Mouse (Mus musculus): ENCODE results near the gene Cend1. TPM values are rescaled to one million over a fixed set of nuclear protein-coding genes. Genes with fewer than 3 reads are reported as not detected.

Cend1 gene
- polyA plus RNA-seq, 1 experiment from 2014 or later = 21.3 TPM

GRCm38 (mm10) chr7:141430585-141431240, 1.4 kb upstream of the Cend1 start:
- H3K4me3 ChIP-seq (ENCODE audit: low read depth, low read length) = no peak overlapping the region
- no peak overlapping the region for H3K4me2 ChIP-seq (ENCODE audit: low read length)
- peaks cover 48% of the 10 kb centered on the region for H3K36me3 ChIP-seq (ENCODE audit: control insufficient read depth, insufficient read depth, low read length)
- no peaks in the 10 kb centered on the region for H3K9me3 ChIP-seq (replicated peaks; ENCODE audit: control insufficient read depth, low read length)
- H3K4me1 ChIP-seq (ENCODE audit: control insufficient read depth, insufficient read depth, low read length) = peaks cover 17% of the 10 kb centered on the region
- H3K27ac ChIP-seq (ENCODE audit: low read depth, low read length) = no peak overlapping the region
- no peak overlapping the region for H3K9ac ChIP-seq (ENCODE audit: low read length)
- no peak for DNase-seq (ENCODE audit: low spot score)
- ATAC-seq = no peak
- WGBS = 95% methylated on average over 9 of the region's 9 CpGs
- no peaks in the 10 kb centered on the region for H3K27me3 ChIP-seq (replicated peaks; ENCODE audit: control insufficient read depth, insufficient read depth, low read length)

- Histone ChIP-seq H3K9me3 (replicated peaks; ENCODE audit: control insufficient read depth, low read length) (no peaks in the 10 kb centered on the region), H3K4me3 (ENCODE audit: low read depth, low read length) (peak overlapping the region; percentile 48; the same call in 1 of the 2 replicates), H3K36me3 (ENCODE audit: control insufficient read depth, insufficient read depth, low read length) (peaks cover 48% of the 10 kb centered on the region), H3K27ac (ENCODE audit: low read depth, low read length) (no peak overlapping the region), H3K4me1 (ENCODE audit: control insufficient read depth, insufficient read depth, low read length) (peaks cover 13% of the 10 kb centered on the region), H3K9ac (ENCODE audit: low read length) (no peak overlapping the region), H3K27me3 (replicated peaks; ENCODE audit: control insufficient read depth, insufficient read depth, low read length) (no peaks in the 10 kb centered on the region), H3K4me2 (ENCODE audit: low read length) (peak overlapping the region; percentile 85)
- 63% methylated on average over 9 of the region's 9 CpGs for WGBS
- ATAC-seq (no peak), DNase-seq (ENCODE audit: low spot score) (no peak)
Measured at GRCm38 (mm10) chr7:141429840-141430584, 721 bp upstream of the Cend1 start.

GRCm38 (mm10) chr7:141428701-141429100, 590 bp downstream of the Cend1 start:
- no peak for ATAC-seq
- peak overlapping the region; percentile 79 for H3K9ac ChIP-seq (ENCODE audit: low read length)
- H3K36me3 ChIP-seq (ENCODE audit: control insufficient read depth, insufficient read depth, low read length) = peaks cover 48% of the 10 kb centered on the region
- peak overlapping the region; percentile 48 for H3K4me3 ChIP-seq (ENCODE audit: low read depth, low read length)
- H3K4me1 ChIP-seq (ENCODE audit: control insufficient read depth, insufficient read depth, low read length) = peaks cover 8% of the 10 kb centered on the region
- DNase-seq (ENCODE audit: low spot score) = no peak
- H3K27me3 ChIP-seq (replicated peaks; ENCODE audit: control insufficient read depth, insufficient read depth, low read length) = no peaks in the 10 kb centered on the region
- WGBS = 61% methylated on average over 5 of the region's 5 CpGs
- H3K4me2 ChIP-seq (ENCODE audit: low read length) = peak overlapping the region; percentile 85
- H3K9me3 ChIP-seq (replicated peaks; ENCODE audit: control insufficient read depth, low read length) = no peaks in the 10 kb centered on the region
- peak overlapping the region; percentile 55; the same call in 1 of the 2 replicates for H3K27ac ChIP-seq (ENCODE audit: low read depth, low read length)

GRCm38 (mm10) chr7:141426948-141427730, 2.2 kb downstream of the Cend1 start:
- H3K9ac ChIP-seq (ENCODE audit: low read length) = no peak overlapping the region
- H3K36me3 ChIP-seq (ENCODE audit: control insufficient read depth, insufficient read depth, low read length) = peaks cover 34% of the 10 kb centered on the region
- H3K4me2 ChIP-seq (ENCODE audit: low read length) = no peak overlapping the region
- ATAC-seq = no peak
- no peak overlapping the region for H3K4me3 ChIP-seq (ENCODE audit: low read depth, low read length)
- no peak overlapping the region for H3K27ac ChIP-seq (ENCODE audit: low read depth, low read length)
- 87% methylated on average over 12 of the region's 12 CpGs for WGBS
- DNase-seq (ENCODE audit: low spot score) = no peak
- no peaks in the 10 kb centered on the region for H3K27me3 ChIP-seq (replicated peaks; ENCODE audit: control insufficient read depth, insufficient read depth, low read length)
- no peaks in the 10 kb centered on the region for H3K9me3 ChIP-seq (replicated peaks; ENCODE audit: control insufficient read depth, low read length)
- peaks cover 5% of the 10 kb centered on the region for H3K4me1 ChIP-seq (ENCODE audit: control insufficient read depth, insufficient read depth, low read length)

- H3K27ac ChIP-seq (ENCODE audit: low read depth, low read length) = no peak overlapping the region
- no peak for DNase-seq (ENCODE audit: low spot score)
- WGBS = 77% methylated on average over 4 of the region's 4 CpGs
Measured at GRCm38 (mm10) chr7:141423811-141424210, 5.5 kb downstream of the Cend1 start.

GRCm38 (mm10) chr7:141420030-141420702, 9.1 kb downstream of the Cend1 start:
- DNase-seq (ENCODE audit: low spot score) = no peak
- no peak overlapping the region for H3K27ac ChIP-seq (ENCODE audit: low read depth, low read length)
- no peaks in the 10 kb centered on the region for H3K4me1 ChIP-seq (ENCODE audit: control insufficient read depth, insufficient read depth, low read length)
- H3K4me3 ChIP-seq (ENCODE audit: low read depth, low read length) = no peak overlapping the region
- H3K4me2 ChIP-seq (ENCODE audit: low read length) = no peak overlapping the region
- no peaks in the 10 kb centered on the region for H3K9me3 ChIP-seq (replicated peaks; ENCODE audit: control insufficient read depth, low read length)
- no peaks in the 10 kb centered on the region for H3K27me3 ChIP-seq (replicated peaks; ENCODE audit: control insufficient read depth, insufficient read depth, low read length)
- ATAC-seq = no peak
- 87% methylated on average over 9 of the region's 9 CpGs for WGBS
- H3K36me3 ChIP-seq (ENCODE audit: control insufficient read depth, insufficient read depth, low read length) = no peaks in the 10 kb centered on the region
- no peak overlapping the region for H3K9ac ChIP-seq (ENCODE audit: low read length)

More at GRCm38 (mm10) chr7:141423811-141424210, 5.5 kb downstream of the Cend1 start:
- peaks cover 13% of the 10 kb centered on the region; the same call in 1 of the 2 replicates for H3K36me3 ChIP-seq (ENCODE audit: control insufficient read depth, insufficient read depth, low read length)
- no peak overlapping the region for H3K4me3 ChIP-seq (ENCODE audit: low read depth, low read length)
- H3K27me3 ChIP-seq (replicated peaks; ENCODE audit: control insufficient read depth, insufficient read depth, low read length) = no peaks in the 10 kb centered on the region
- H3K9me3 ChIP-seq (replicated peaks; ENCODE audit: control insufficient read depth, low read length) = no peaks in the 10 kb centered on the region
- ATAC-seq = no peak
- peaks cover 4% of the 10 kb centered on the region for H3K4me1 ChIP-seq (ENCODE audit: control insufficient read depth, insufficient read depth, low read length)
- H3K4me2 ChIP-seq (ENCODE audit: low read length) = no peak overlapping the region
- H3K9ac ChIP-seq (ENCODE audit: low read length) = no peak overlapping the region

GRCm38 (mm10) chr7:141418970-141419369, 10.3 kb downstream of the Cend1 start:
- H3K27me3 ChIP-seq (replicated peaks; ENCODE audit: control insufficient read depth, insufficient read depth, low read length) = no peaks in the 10 kb centered on the region
- no peak overlapping the region for H3K4me3 ChIP-seq (ENCODE audit: low read depth, low read length)
- H3K9me3 ChIP-seq (replicated peaks; ENCODE audit: control insufficient read depth, low read length) = no peaks in the 10 kb centered on the region
- ATAC-seq = no peak
- H3K27ac ChIP-seq (ENCODE audit: low read depth, low read length) = no peak overlapping the region
- 0 out of 2 replicates have a peak overlapping the region, but pooled peaks have one; percentile 29 for H3K9ac ChIP-seq (ENCODE audit: low read length)
- H3K4me2 ChIP-seq (ENCODE audit: low read length) = no peak overlapping the region
- 65% methylated on average over 7 of the region's 7 CpGs for WGBS
- 0 out of 2 replicates have a peak, but pooled peaks cover 3% of the 10 kb centered on the region for H3K4me1 ChIP-seq (ENCODE audit: control insufficient read depth, insufficient read depth, low read length)
- H3K36me3 ChIP-seq (ENCODE audit: control insufficient read depth, insufficient read depth, low read length) = no peaks in the 10 kb centered on the region
- DNase-seq (ENCODE audit: low spot score) = peak; percentile 60

All from forebrain, embryonic 14.5 days (tissue).